Mouse (Mus musculus) yolk sac, embryonic 10.5 days (tissue): ENCODE data around the gene Olfr328.
"Not testable (repeated sequence)": the region's sequence is repeated elsewhere in the genome, so short reads cannot be mapped to it uniquely, and the experiment has no call there.

Experiments
- DNase-seq: peaks from one replicate; pipeline ENCODE4 v3.0.0-alpha.2; 2017; ENCODE audit warnings: low spot score

Gene Olfr328

GRCm38 (mm10) chr11:58555536-58555935 is at the start of gene Olfr328:
Gene Olfr328 (minus strand): TSS chr11:58555636.
- no peak for DNase-seq

GRCm38 (mm10) chr11:58605228-58605627 is 49.8 kb upstream of the Olfr328 start:
- peak; percentile 9 for DNase-seq

GRCm38 (mm10) chr11:58604688-58605087 is 49.3 kb upstream of the Olfr328 start:
- DNase-seq, result peak; percentile 22

- no peak for DNase-seq
These were observed 47.5 kb upstream of the Olfr328 start for GRCm38 (mm10) chr11:58602800-58603560.

- DNase-seq, result no peak
These were observed 46.6 kb upstream of the Olfr328 start for GRCm38 (mm10) chr11:58602062-58602461.

- no peak for DNase-seq
These were observed 42.4 kb upstream of the Olfr328 start for GRCm38 (mm10) chr11:58597837-58598236.

- no peak for DNase-seq
These were observed 39.4 kb upstream of the Olfr328 start, which contains the start of gene Olfr324 for GRCm38 (mm10) chr11:58594814-58595213. Gene Olfr324 (plus strand): TSS chr11:58595114.

- DNase-seq, result no peak
These were observed 33.3 kb upstream of the Olfr328 start for GRCm38 (mm10) chr11:58588620-58589250.

GRCm38 (mm10) chr11:58587898-58588348 is 32.5 kb upstream of the Olfr328 start:
- peak; percentile 5 for DNase-seq

GRCm38 (mm10) chr11:58578636-58579035 is 23.2 kb upstream of the Olfr328 start:
- no peak for DNase-seq

GRCm38 (mm10) chr11:58577430-58577829 is 22.0 kb upstream of the Olfr328 start, which contains the start of gene Olfr325:
Gene Olfr325 (plus strand): TSS chr11:58577730.
- no peak for DNase-seq

- no peak for DNase-seq
These were observed 15.0 kb upstream of the Olfr328 start, which contains the start of gene Olfr224 for GRCm38 (mm10) chr11:58570405-58570804. Gene Olfr224 (minus strand): TSS chr11:58570553.

GRCm38 (mm10) chr11:58546322-58546721 is 9.1 kb downstream of the Olfr328 start, which contains the start of gene Olfr329-ps:
Gene Olfr329-ps (minus strand): TSS chr11:58546422.
- no peak for DNase-seq

- not testable (repeated sequence) for DNase-seq
These were observed 20.7 kb downstream of the Olfr328 start, which contains the start of gene Olfr330 for GRCm38 (mm10) chr11:58534736-58535135. Gene Olfr330 (minus strand): TSS chr11:58534836.

- not testable (repeated sequence) for DNase-seq
These were observed 35.7 kb downstream of the Olfr328 start for GRCm38 (mm10) chr11:58519756-58520155.

- DNase-seq, result not testable (repeated sequence)
These were observed 36.5 kb downstream of the Olfr328 start for GRCm38 (mm10) chr11:58518916-58519315.

GRCm38 (mm10) chr11:58509058-58509457 is 46.4 kb downstream of the Olfr328 start:
- not testable (repeated sequence) for DNase-seq

GRCm38 (mm10) chr11:58502472-58502871 is 53.0 kb downstream of the Olfr328 start, which contains the start of gene Olfr331:
Gene Olfr331 (minus strand): TSS chr11:58502572.
- not testable (repeated sequence) for DNase-seq
